Mouse (Mus musculus) embryo, embryonic 10.5 days (tissue): ENCODE measurements at regions not wholly inside any gene's neighbourhood (a gene's known extent, or its start where the extent isn't known, plus 50 kb on each side); places are given as distances from the start of the nearest gene placed in this dataset.

Experiments used
- DNase-seq: peaks from one replicate; pipeline ENCODE4 v3.0.0-alpha.2; 2015; ENCODE audit warnings: low spot score

- DNase-seq = no peak
Observed at GRCm38 (mm10) chr7:75923951-75924467, 75.9 kb downstream of the Klhl25 start.

GRCm38 (mm10) chr7:75927537-75927936 is 79.4 kb downstream of the Klhl25 start:
- DNase-seq = peak; percentile 88

DNA sequence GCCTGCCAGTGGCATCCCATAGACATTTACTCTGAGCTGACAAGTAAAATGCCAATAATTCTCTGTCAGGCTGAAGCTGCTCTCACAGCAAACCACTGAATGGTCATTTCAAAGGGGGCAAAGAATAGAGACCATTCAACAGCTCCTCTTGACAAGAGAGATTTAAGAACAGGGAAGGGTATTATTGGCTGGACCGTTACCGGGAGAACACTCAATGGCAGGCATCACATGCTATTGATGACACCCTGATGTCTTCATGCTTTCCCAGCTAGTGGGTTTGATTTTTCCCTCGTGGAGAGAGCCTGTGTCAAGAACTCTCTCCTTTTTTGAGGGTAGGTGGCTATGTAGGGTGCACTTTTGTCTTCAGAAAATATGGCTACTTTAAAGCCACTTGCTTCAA is 95.7 kb downstream of the Klhl25 start:
- peak; percentile 27 for DNase-seq

GRCm38 (mm10) chr7:75955671-75956070 is 107.6 kb downstream of the Klhl25 start:
- DNase-seq = no peak

DNA sequence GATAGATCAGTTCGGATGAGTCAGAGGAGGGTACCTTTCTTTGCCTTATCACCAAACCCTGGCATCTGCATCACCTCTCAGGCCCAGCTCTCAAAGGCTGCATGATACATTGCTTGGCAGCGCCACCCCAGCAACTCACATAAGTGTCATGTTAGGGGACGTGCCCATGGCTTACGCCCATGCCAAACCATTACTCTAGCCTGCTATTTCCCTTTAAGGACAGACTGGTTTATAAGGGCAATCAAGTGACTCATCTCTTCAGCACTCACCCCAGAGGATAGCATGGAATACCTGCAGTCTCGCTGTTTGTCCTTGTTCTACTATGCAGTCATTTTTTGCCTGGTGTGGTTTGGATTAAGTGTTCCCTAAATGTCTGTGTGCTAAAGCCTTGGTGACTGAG is 109.3 kb downstream of the Klhl25 start:
- no peak for DNase-seq

- DNase-seq = no peak
Observed at GRCm38 (mm10) chr7:75959903-75960620, 112.0 kb downstream of the Klhl25 start.

DNA sequence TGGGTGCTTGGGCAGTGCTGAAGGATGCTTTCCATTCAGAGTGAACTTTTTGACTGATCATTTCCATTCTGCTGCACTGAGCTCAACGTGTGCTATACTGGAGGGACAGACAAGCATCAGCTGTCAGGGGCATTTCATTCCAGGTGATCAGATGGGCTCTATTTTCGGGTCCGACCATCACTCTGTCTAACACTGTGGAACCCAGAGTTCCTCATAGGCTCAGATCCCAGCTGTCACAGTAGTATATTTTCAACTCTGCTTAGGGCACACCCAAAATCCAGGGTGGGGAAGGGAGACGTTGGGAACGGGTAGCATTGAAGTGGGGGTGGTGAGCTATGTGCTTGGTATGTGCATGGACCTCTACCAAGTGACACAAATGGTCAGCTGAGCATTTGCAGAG is 120.1 kb downstream of the Klhl25 start:
- no peak for DNase-seq

GRCm38 (mm10) chr7:75970914-75971313 is 122.8 kb downstream of the Klhl25 start:
- no peak for DNase-seq

- no peak for DNase-seq
Observed at GRCm38 (mm10) chr7:75971706-75972105, 123.6 kb downstream of the Klhl25 start.

DNA sequence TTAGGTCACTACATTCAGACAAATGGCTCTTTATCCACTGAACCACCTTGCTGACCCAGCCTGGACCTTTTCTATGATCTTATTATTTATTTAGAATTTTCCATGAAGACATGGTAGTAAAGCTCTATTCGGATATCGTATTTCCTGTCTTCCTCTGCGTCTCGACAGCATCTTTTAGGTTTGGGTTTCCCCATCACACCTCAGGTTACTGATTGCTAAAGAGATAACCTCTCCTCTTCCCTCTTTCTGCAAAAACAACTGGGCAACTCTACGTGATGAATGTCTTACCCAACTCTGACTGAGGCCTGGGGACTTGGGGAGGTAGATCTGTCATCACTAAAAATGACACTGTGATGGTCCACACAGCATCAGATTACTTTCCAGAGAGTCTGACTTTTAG is 133.4 kb downstream of the Klhl25 start:
- peak; percentile 33 for DNase-seq

- peak; percentile 76 for DNase-seq
Observed at GRCm38 (mm10) chr7:75983029-75983808, 135.1 kb downstream of the Klhl25 start.

DNA sequence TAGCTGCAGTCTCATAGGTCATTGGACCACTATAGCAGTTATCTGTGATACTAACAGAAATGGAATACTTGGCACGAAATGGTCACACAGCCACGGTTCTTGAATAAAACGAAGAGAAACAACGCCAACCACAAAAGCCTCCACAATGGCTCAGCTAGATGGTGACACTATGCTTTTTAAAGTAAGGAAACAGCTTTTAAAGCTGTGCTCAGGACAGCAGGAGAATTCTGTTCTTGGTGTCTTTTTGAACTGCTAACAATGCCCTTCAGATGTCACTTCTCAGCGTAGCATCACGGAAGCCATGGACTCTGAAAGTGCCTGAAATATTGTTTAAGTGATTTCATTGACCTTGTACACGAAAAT is 135.7 kb downstream of the Klhl25 start:
- no peak for DNase-seq

DNA sequence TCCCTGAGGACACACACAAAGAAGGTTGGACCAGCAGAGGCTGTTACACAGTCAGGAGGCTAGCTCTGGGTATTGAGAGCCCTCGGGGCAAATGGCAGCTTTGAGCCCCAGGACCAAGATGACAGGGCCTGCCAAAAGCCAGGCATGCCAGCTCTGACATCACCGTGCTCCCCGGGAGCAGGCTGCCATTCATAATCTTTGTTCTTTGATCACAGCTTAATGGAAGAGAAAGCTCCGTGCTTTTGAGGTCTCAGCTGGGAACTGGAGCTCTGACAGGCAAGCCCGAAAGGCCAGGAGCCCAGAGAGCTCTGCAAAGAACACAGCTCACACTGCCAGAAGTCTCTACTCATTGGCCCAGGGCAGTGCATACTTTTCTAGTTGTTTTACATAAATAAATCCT is 150.7 kb downstream of the Klhl25 start:
- no peak for DNase-seq

DNA sequence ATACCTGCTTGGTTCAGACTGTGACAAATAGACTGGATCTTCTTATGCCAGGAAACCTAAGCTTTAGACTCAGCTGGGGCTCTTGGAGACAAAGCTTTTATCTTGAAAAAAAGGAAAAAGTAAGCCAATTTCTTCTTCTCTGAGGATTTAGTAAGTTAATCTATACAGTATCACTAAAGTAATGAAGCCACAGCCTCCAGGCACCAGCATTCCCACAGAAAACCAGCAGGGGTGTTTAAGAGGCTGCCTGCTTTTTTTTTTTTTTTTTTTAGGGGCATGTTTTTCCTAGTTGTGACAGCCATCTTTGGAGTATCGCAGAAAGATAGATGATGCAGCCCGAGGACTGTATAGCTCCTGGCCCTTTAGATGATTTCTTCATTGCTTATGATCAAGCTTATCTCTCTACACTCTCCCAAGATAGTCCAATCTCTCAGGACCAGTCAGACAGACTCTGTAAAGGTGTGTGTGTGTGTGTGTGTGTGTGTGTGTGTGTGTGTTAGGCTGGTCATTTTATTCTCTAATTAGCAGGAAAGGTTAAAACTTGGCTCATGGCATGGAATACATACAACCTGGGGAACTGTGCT is 151.3 kb downstream of the Klhl25 start:
- DNase-seq = no peak

GRCm38 (mm10) chr7:76001012-76001411 is 152.9 kb downstream of the Klhl25 start:
- DNase-seq = no peak

DNA sequence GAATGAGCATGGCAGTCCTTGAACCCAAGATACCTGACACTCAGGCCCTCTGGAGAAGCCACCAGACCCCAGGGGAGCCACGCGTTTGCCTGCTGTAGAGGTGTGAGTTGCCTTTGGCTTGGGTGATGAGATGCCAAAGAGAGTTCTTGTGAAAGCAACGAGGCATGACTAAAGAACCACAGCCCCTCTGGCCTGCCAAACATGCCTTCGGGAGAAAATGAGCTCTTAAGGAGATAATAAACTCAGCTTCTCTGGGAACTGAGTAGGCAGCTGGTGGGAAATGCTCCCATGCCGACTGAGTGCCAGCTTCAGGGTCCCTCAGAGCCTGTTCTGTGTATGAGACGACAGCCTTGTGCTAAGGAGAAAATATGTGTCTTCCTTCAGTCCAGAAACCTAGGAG is 160.1 kb downstream of the Klhl25 start:
- DNase-seq = no peak

DNA sequence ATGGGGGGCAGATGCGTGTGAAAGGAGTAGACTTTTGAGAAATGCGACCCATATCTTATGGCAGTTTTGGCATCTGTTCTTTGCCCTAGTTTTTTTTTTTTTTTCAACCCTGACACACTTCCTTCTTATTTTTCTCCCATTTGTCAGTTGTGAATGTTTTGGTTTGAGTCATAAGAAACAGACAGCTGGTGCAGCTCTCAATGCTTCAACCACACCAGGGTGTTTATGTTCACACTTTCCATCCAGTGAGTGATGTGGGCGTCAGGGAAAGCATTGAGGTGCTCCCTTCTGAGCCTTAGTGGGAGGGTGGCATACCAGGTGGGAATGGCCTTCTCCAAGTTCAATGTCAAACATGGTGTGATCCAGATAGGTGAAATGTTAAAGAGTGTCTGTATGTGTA is 181.9 kb upstream of the Agbl1 start:
- DNase-seq = no peak

DNA sequence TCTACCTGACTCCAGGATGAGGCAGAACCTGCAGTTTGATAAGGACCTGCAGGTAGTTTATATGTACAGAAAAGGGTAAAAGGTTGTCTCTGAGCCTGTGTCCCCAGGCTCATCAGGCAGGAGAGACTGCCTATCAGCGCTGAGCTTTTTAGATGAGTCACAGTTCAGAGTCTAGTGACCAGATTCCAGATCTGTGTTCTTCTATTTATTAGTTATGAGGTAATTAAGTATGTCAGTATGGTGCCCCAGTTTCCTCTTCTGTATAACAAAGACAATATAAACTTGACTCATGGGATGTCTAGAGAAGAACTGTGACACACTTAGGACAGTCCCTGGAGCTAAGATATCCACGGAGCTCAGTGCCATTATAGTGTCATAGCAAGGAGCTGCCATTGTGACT is 180.3 kb upstream of the Agbl1 start:
- DNase-seq = no peak

GRCm38 (mm10) chr7:76053843-76054242 is 175.8 kb upstream of the Agbl1 start:
- no peak for DNase-seq

DNA sequence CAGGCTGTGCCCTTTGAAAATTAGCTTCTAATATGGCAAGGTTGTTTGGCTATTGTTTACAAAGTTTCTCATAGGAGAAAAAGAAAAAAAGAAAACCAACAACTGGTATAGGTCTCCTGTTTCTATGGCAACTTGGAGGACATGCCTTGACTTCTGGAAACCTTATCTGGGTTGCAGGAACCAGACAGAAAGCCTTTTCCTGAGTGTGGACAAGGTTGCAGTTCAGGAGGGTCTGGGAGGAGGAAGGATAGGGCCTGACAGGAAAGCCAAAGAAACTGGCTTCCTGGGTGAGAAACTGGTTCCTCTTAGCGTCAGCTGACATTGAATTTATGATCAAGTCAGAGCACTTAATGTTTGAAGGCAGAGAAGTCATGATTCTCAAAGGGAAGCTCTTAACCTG is 130.5 kb upstream of the Agbl1 start:
- no peak for DNase-seq

- DNase-seq = no peak
Observed at GRCm38 (mm10) chr7:76121242-76121844, 108.3 kb upstream of the Agbl1 start.

DNA sequence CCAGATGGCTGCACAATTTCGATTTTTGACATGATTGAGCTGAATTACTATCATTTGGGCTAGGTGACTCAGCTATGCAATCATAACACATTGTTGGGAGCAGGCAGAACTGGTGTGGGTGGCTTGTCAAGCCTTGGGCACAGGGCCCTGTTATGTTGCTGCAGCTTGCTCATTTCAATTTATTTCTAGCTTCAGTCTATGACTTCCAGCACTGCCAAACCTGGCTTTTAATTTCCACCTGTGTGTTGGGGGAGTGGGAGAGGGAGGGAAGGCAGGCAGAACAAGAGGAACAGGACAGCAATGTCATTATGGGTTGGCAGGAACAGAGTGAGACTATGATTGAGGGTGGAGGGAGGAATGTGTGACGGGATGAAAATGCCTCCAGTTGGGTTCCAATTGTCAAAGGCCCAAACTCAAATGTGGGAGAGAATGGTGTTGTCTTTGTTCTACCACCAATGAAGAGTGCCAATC is 102.0 kb upstream of the Agbl1 start:
- DNase-seq = no peak

GRCm38 (mm10) chr7:76142455-76142854 is 87.2 kb upstream of the Agbl1 start:
- no peak for DNase-seq
